Mouse (Mus musculus): Measurements from ENCODE around the gene Setd6. TPM values are rescaled to one million over a fixed set of nuclear protein-coding genes. Genes with fewer than 3 reads are reported as not detected.

The Setd6 gene
- polyA plus RNA-seq, 1 experiment from 2014 or later = 24.2 TPM

DNA sequence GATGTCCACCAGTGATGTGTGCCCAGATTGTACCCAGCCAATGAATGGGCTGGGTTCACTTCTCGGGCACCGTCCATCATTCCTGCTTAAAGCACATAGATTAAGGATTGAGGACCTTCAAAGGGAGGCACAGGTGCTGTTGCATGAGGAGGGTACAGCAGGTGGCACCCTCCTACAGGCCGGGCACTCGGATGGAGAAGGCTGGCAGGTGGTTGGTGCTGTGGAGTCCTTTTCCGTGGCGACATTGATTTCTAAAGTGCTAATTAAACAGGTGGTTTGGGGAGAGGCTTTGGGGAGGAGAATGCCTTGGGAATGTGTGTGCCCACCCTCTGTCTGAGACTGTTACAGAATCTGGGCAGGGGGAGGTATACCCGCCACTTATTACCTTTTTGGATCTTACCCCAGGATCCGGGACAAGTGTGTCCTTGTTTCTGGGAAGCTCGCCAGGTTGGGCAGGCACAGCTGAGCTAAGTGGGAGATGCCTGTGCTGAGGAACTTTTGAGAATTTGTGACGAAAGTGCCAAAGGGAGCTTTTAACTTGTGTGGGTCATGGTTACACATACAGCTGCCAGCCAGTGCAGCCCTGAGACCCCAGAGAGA, 27.5 kb upstream of the Setd6 start:
- ATAC-seq (ENCODE audit: low FRiP score) (no peak), DNase-seq (ENCODE audit: low spot score, missing footprints) (no peak)
- Histone ChIP-seq H3K27ac (ENCODE audit: low read depth, low read length) (no peak overlapping the region), H3K4me3 (ENCODE audit: low read depth, low read length) (no peak overlapping the region), H3K36me3 (ENCODE audit: control insufficient read depth, insufficient read depth, low read length) (no peaks in the 10 kb centered on the region), H3K9me3 (ENCODE audit: control insufficient read depth, low read length) (no peaks in the 10 kb centered on the region), H3K4me1 (ENCODE audit: control insufficient read depth, insufficient read depth, low read length) (no peaks in the 10 kb centered on the region; the same call in 1 of the 2 replicates), H3K9ac (ENCODE audit: low read length) (no peak overlapping the region), H3K4me2 (no peak overlapping the region), H3K27me3 (ENCODE audit: control insufficient read depth, insufficient read depth, low read length) (no peaks in the 10 kb centered on the region)
- 77% methylated on average over 10 of the region's 10 CpGs for WGBS

DNA sequence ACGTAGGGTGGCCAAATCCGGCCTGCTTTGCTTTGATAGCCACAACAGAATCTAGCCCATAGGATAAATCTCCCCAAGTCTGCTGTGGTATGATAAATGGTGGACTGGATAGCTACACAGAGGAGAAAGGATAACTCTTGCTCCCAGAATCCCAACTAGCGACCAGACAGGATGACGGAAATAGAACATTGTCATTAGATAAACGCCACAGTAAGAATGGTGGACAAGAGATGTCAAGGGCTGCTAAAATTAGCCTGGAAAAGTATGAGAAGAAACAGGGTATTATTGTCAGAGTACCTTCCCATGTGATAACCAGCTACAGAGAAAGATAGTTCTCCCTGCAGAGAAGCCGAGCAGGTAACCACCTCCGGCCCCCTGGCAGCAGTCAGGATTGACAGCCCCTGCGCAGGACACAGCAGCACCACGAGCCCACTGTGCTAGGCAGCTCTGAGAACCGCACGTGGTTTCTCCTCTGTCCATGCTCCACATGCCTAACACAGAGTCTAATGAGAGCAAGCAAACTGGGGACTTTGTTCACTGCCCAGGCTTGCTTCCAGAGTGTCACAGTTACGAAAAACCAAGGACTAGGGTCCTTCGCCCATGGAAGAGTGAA, 24.6 kb upstream of the Setd6 start:
- Histone ChIP-seq H3K9ac (ENCODE audit: low read length) (no peak overlapping the region), H3K4me2 (no peak overlapping the region), H3K27ac (ENCODE audit: low read depth, low read length) (no peak overlapping the region), H3K36me3 (ENCODE audit: control insufficient read depth, insufficient read depth, low read length) (no peaks in the 10 kb centered on the region), H3K4me3 (ENCODE audit: low read depth, low read length) (no peak overlapping the region), H3K27me3 (ENCODE audit: control insufficient read depth, insufficient read depth, low read length) (peaks cover 2% of the 10 kb centered on the region; the same call in 1 of the 2 replicates), H3K9me3 (ENCODE audit: control insufficient read depth, low read length) (no peaks in the 10 kb centered on the region), H3K4me1 (ENCODE audit: control insufficient read depth, insufficient read depth, low read length) (peaks cover 8% of the 10 kb centered on the region)
- DNase-seq (ENCODE audit: low spot score, missing footprints) (no peak), ATAC-seq (ENCODE audit: low FRiP score) (no peak)
- 85% methylated on average over 13 of the region's 13 CpGs for WGBS

DNA sequence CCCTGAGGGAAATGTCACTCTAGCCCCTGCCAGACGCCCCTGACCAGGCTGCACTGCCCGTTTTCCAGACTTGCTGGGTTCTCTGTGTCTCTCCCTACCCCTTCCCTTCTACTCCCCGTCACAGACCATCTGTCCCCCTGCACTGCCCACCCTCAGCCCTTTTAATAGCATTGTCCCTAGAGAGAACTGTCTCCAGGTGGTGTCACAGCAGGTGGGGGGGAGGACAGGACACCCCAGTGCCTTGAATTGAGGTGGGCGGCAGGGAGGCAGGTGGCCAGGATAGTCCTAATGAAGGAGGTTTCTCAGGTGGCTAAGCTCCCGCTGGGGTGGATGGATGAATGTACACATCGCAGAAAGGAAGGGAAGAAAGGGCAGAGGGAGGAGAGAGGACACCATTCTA, 21.1 kb upstream of the Setd6 start:
- DNase-seq (ENCODE audit: low spot score, missing footprints) (no peak), ATAC-seq (ENCODE audit: low FRiP score) (peak; percentile 45; the same call in 1 of the 2 replicates)
- Histone ChIP-seq H3K9ac (ENCODE audit: low read length) (no peak overlapping the region), H3K27ac (ENCODE audit: low read depth, low read length) (no peak overlapping the region), H3K27me3 (ENCODE audit: control insufficient read depth, insufficient read depth, low read length) (peaks cover 5% of the 10 kb centered on the region; the same call in 1 of the 2 replicates), H3K36me3 (ENCODE audit: control insufficient read depth, insufficient read depth, low read length) (no peaks in the 10 kb centered on the region), H3K9me3 (ENCODE audit: control insufficient read depth, low read length) (no peaks in the 10 kb centered on the region), H3K4me3 (ENCODE audit: low read depth, low read length) (no peak overlapping the region), H3K4me2 (0 out of 2 replicates have a peak overlapping the region, but pooled peaks have one; percentile 5), H3K4me1 (ENCODE audit: control insufficient read depth, insufficient read depth, low read length) (peaks cover 8% of the 10 kb centered on the region)
- WGBS = 12% methylated on average over 6 of the region's 6 CpGs

GRCm38 (mm10) chr8:95696661-95697060, 19.0 kb upstream of the Setd6 start:
- Histone ChIP-seq H3K4me3 (ENCODE audit: low read depth, low read length) (no peak overlapping the region), H3K27me3 (ENCODE audit: control insufficient read depth, insufficient read depth, low read length) (peaks cover 5% of the 10 kb centered on the region; the same call in 1 of the 2 replicates), H3K9ac (ENCODE audit: low read length) (no peak overlapping the region), H3K4me2 (no peak overlapping the region), H3K9me3 (ENCODE audit: control insufficient read depth, low read length) (no peaks in the 10 kb centered on the region), H3K27ac (ENCODE audit: low read depth, low read length) (no peak overlapping the region), H3K4me1 (ENCODE audit: control insufficient read depth, insufficient read depth, low read length) (peaks cover 10% of the 10 kb centered on the region), H3K36me3 (ENCODE audit: control insufficient read depth, insufficient read depth, low read length) (no peaks in the 10 kb centered on the region)
- ATAC-seq (ENCODE audit: low FRiP score) (no peak), DNase-seq (ENCODE audit: low spot score, missing footprints) (no peak)
- 54% methylated on average over 7 of the region's 8 CpGs for WGBS

GRCm38 (mm10) chr8:95697128-95697527, 18.6 kb upstream of the Setd6 start:
- H3K27me3 ChIP-seq (ENCODE audit: control insufficient read depth, insufficient read depth, low read length) = peaks cover 5% of the 10 kb centered on the region; the same call in 1 of the 2 replicates
- H3K9me3 ChIP-seq (ENCODE audit: control insufficient read depth, low read length) = no peaks in the 10 kb centered on the region
- peak; percentile 63 for ATAC-seq (ENCODE audit: low FRiP score)
- no peaks in the 10 kb centered on the region for H3K36me3 ChIP-seq (ENCODE audit: control insufficient read depth, insufficient read depth, low read length)
- no peak overlapping the region for H3K4me3 ChIP-seq (ENCODE audit: low read depth, low read length)
- H3K27ac ChIP-seq (ENCODE audit: low read depth, low read length) = no peak overlapping the region
- under 1% methylated on average over 11 of the region's 11 CpGs for WGBS
- H3K9ac ChIP-seq (ENCODE audit: low read length) = no peak overlapping the region
- H3K4me1 ChIP-seq (ENCODE audit: control insufficient read depth, insufficient read depth, low read length) = peaks cover 10% of the 10 kb centered on the region
- no peak overlapping the region for H3K4me2 ChIP-seq
- DNase-seq (ENCODE audit: low spot score, missing footprints) = peak; percentile 100

DNA sequence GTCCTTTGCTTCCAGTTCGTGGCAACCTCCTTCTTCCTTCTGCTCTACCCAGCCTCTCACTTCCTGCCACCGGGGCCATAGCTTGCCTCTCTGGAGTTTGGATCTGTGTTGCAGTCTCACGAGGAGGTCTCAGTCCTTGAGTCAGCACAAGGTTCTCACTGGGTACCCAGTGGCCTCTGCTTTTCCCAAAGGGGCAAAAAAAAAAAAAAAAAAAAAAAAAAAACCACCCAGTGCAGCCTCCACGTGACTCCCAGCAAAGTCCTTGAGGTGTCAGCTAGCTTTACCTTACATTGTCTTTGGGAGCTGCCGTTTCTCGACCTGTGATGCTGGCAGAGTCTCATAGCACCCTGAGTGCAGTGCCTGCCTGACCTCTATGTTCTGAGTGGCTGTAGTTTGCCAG, 17.5 kb upstream of the Setd6 start:
- no peak for ATAC-seq (ENCODE audit: low FRiP score)
- DNase-seq (ENCODE audit: low spot score, missing footprints) = no peak

DNA sequence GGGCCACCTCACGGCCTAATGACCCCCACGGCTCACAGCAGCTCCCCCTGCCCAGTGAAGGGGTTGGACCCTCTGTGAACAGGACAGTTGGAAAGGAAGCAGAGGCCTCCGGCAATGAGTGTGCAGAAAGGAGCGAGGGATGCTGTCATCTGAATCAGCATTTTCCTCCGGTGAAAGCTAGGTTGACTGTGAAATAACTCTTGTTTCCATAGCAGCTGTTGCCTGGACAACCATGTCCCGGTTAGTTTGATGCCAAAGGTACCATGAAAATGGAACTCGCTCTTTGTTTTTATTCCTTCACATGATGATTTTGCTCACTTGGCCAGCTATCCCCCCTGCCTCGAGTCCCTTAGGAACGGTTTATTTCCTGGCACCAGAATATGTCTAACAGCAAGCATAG, 15.4 kb upstream of the Setd6 start:
- ATAC-seq (ENCODE audit: low FRiP score) = no peak
- Histone ChIP-seq H3K4me1 (ENCODE audit: control insufficient read depth, insufficient read depth, low read length) (peaks cover 15% of the 10 kb centered on the region), H3K9me3 (ENCODE audit: control insufficient read depth, low read length) (no peaks in the 10 kb centered on the region), H3K4me2 (no peak overlapping the region), H3K27ac (ENCODE audit: low read depth, low read length) (no peak overlapping the region), H3K9ac (ENCODE audit: low read length) (no peak overlapping the region), H3K4me3 (ENCODE audit: low read depth, low read length) (no peak overlapping the region), H3K36me3 (ENCODE audit: control insufficient read depth, insufficient read depth, low read length) (no peaks in the 10 kb centered on the region), H3K27me3 (ENCODE audit: control insufficient read depth, insufficient read depth, low read length) (peaks cover 2% of the 10 kb centered on the region; the same call in 1 of the 2 replicates)
- no peak for DNase-seq (ENCODE audit: low spot score, missing footprints)
- 63% methylated on average over 9 of the region's 9 CpGs for WGBS

More for the DNA sequence above, 17.5 kb upstream of the Setd6 start:
- Histone ChIP-seq H3K4me1 (ENCODE audit: control insufficient read depth, insufficient read depth, low read length) (peaks cover 14% of the 10 kb centered on the region), H3K27ac (ENCODE audit: low read depth, low read length) (no peak overlapping the region), H3K27me3 (ENCODE audit: control insufficient read depth, insufficient read depth, low read length) (peaks cover 5% of the 10 kb centered on the region; the same call in 1 of the 2 replicates), H3K4me3 (ENCODE audit: low read depth, low read length) (no peak overlapping the region), H3K36me3 (ENCODE audit: control insufficient read depth, insufficient read depth, low read length) (no peaks in the 10 kb centered on the region), H3K4me2 (no peak overlapping the region), H3K9ac (ENCODE audit: low read length) (no peak overlapping the region), H3K9me3 (ENCODE audit: control insufficient read depth, low read length) (no peaks in the 10 kb centered on the region)
- WGBS = 43% methylated on average over 6 of the region's 6 CpGs

GRCm38 (mm10) chr8:95701809-95702208, 13.9 kb upstream of the Setd6 start:
- no peak overlapping the region for H3K4me3 ChIP-seq (ENCODE audit: low read depth, low read length)
- no peak for DNase-seq (ENCODE audit: low spot score, missing footprints)
- H3K9me3 ChIP-seq (ENCODE audit: control insufficient read depth, low read length) = no peaks in the 10 kb centered on the region
- H3K9ac ChIP-seq (ENCODE audit: low read length) = no peak overlapping the region
- H3K27me3 ChIP-seq (ENCODE audit: control insufficient read depth, insufficient read depth, low read length) = peaks cover 2% of the 10 kb centered on the region; the same call in 1 of the 2 replicates
- H3K36me3 ChIP-seq (ENCODE audit: control insufficient read depth, insufficient read depth, low read length) = no peaks in the 10 kb centered on the region
- H3K27ac ChIP-seq (ENCODE audit: low read depth, low read length) = no peak overlapping the region
- no peak for ATAC-seq (ENCODE audit: low FRiP score)
- peaks cover 15% of the 10 kb centered on the region for H3K4me1 ChIP-seq (ENCODE audit: control insufficient read depth, insufficient read depth, low read length)
- WGBS = 85% methylated on average over 4 of the region's 4 CpGs
- H3K4me2 ChIP-seq = no peak overlapping the region
